Mouse (Mus musculus): ENCODE results near the gene Dusp10. TPM values are rescaled to one million over a fixed set of nuclear protein-coding genes. Genes with fewer than 3 reads are reported as not detected.
A peak's percentile ranks its signal among the peaks of the same experiment; 100 is the strongest.

Dusp10 gene
- polyA plus RNA-seq, 1 experiment from 2014 or later: 11.1 TPM

DNA sequence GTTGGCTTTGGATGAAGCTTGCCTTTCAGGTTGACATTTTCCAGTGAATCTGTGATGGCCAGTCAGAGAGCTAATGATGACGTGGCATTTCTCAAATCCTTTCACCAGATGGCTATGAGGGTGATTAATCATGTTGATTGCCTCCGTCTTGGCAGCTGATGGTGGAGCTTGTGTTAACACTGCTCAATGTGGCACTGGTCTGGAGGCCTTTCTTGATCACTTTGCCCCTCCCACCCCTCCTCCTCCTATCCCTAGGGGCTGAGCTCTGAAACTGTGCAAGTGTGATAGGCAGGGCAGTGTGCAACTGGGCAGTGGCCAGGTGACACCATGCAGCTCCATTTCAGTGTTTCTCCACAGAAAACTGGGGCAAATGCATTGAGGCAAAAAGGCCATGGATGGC lies 8.8 kb upstream of the Dusp10 start:
- ATAC-seq (ENCODE audit: insufficient read depth, low FRiP score): no peak
- Histone ChIP-seq H3K27me3 (ENCODE audit: control insufficient read depth, insufficient read depth, low read length) (no peaks in the 10 kb centered on the region), H3K27ac (ENCODE audit: low read length) (no peak overlapping the region), H3K4me2 (ENCODE audit: low read depth, low read length) (no peak overlapping the region), H3K36me3 (ENCODE audit: control insufficient read depth, insufficient read depth, low read length) (no peaks in the 10 kb centered on the region), H3K9ac (ENCODE audit: low read length) (no peak overlapping the region), H3K4me1 (ENCODE audit: control insufficient read depth, insufficient read depth, low read length) (no peaks in the 10 kb centered on the region), H3K9me3 (replicated peaks; ENCODE audit: control insufficient read depth, low read length) (no peaks in the 10 kb centered on the region), H3K4me3 (replicated peaks; ENCODE audit: low read length) (no peak overlapping the region)
- WGBS: 38% methylated on average over 2 of the region's 2 CpGs

DNA sequence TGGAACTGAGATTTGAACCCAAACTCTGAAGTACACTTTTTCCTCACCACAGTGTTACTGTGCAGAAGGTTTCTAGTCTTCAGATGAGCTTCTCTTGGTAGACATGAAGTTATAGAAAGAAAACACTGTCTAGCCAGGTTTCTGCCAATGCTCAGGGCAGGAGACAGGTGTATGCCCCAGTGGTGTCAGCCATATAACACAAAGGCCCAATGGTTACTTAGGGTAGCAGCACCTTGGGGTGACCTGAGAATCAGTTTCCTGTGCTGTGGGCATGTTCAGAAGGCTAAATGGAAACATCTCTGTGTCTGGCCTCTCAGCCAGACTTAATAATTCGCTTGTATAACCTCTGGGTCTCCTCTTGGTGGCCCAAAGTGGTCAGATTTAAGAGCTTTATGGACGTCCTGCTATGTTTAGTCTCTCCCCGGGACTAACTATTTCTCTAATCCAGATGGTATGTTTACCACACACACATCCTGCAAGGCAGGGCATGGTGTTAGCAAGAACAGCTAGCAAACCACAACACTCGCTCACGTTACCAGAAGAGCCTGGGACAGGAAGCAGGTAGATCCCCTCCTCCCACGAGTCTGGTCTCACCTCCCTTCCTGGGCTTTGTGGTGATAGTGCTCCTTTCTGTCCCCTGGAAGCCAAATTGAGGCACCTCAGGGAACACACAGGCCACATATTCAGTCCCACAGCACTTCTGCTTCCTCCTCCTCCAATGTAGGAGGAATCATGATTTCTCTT lies 7.6 kb upstream of the Dusp10 start:
- Histone ChIP-seq H3K9ac (ENCODE audit: low read length) (no peak overlapping the region), H3K27ac (ENCODE audit: low read length) (no peak overlapping the region), H3K9me3 (replicated peaks; ENCODE audit: control insufficient read depth, low read length) (no peaks in the 10 kb centered on the region), H3K36me3 (ENCODE audit: control insufficient read depth, insufficient read depth, low read length) (no peaks in the 10 kb centered on the region), H3K4me3 (replicated peaks; ENCODE audit: low read length) (no peak overlapping the region), H3K27me3 (ENCODE audit: control insufficient read depth, insufficient read depth, low read length) (no peaks in the 10 kb centered on the region), H3K4me1 (ENCODE audit: control insufficient read depth, insufficient read depth, low read length) (no peaks in the 10 kb centered on the region), H3K4me2 (ENCODE audit: low read depth, low read length) (no peak overlapping the region)
- WGBS: 50% methylated on average over 6 of the region's 6 CpGs
- no peak for ATAC-seq (ENCODE audit: insufficient read depth, low FRiP score)

DNA sequence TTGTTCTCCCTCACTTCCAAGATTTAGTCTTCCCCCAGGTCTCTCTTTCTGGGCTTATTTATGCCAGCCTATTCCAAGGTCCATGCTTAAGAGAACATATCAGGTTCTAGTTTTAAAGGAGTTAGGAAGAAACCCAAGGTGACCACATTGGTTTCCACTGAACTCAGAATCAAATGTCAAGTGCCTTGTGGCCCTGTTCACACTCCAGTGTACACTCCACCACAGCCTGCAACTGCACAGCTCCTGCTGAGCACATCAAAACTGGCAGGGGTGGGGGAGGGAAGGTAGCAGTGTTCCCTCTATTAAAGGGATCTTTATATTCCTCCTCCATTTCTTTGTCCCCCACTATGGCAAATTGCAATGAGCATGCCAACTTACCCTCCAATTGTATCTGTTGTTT lies 7.0 kb upstream of the Dusp10 start:
- no peak overlapping the region for H3K4me3 ChIP-seq (replicated peaks; ENCODE audit: low read length)
- no peak overlapping the region for H3K27ac ChIP-seq (ENCODE audit: low read length)
- no peaks in the 10 kb centered on the region for H3K9me3 ChIP-seq (replicated peaks; ENCODE audit: control insufficient read depth, low read length)
- no peaks in the 10 kb centered on the region for H3K36me3 ChIP-seq (ENCODE audit: control insufficient read depth, insufficient read depth, low read length)
- no peak for ATAC-seq (ENCODE audit: insufficient read depth, low FRiP score)
- no peak overlapping the region for H3K4me2 ChIP-seq (ENCODE audit: low read depth, low read length)
- no peaks in the 10 kb centered on the region for H3K27me3 ChIP-seq (ENCODE audit: control insufficient read depth, insufficient read depth, low read length)
- H3K4me1 ChIP-seq (ENCODE audit: control insufficient read depth, insufficient read depth, low read length): no peaks in the 10 kb centered on the region
- H3K9ac ChIP-seq (ENCODE audit: low read length): no peak overlapping the region

DNA sequence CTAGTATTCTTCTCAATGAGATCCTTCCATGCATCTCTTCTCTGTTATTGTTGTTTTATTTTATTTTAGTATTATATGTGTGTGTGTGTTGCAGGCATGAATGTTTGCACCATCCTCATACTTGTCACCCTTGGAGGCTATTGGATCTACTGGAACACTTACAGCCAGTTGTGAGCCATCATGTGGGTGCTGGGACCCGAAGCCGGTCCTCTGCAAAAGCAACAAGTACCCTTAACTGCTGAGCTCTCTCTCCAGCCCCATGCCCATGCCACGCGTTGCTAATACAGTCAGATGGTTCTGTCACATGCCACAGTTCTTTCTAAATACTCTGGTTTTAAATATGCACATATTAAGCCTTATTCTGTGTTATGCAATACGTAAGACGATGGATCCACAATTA lies 1.8 kb upstream of the Dusp10 start:
- ATAC-seq (ENCODE audit: insufficient read depth, low FRiP score): no peak
- no peak overlapping the region for H3K4me2 ChIP-seq (ENCODE audit: low read depth, low read length)
- H3K9me3 ChIP-seq (replicated peaks; ENCODE audit: control insufficient read depth, low read length): no peaks in the 10 kb centered on the region
- no peaks in the 10 kb centered on the region for H3K4me1 ChIP-seq (ENCODE audit: control insufficient read depth, insufficient read depth, low read length)
- H3K36me3 ChIP-seq (ENCODE audit: control insufficient read depth, insufficient read depth, low read length): no peaks in the 10 kb centered on the region
- no peak overlapping the region for H3K9ac ChIP-seq (ENCODE audit: low read length)
- no peak overlapping the region for H3K27ac ChIP-seq (ENCODE audit: low read length)
- no peak overlapping the region for H3K4me3 ChIP-seq (replicated peaks; ENCODE audit: low read length)
- WGBS: 94% methylated on average over 6 of the region's 6 CpGs
- H3K27me3 ChIP-seq (ENCODE audit: control insufficient read depth, insufficient read depth, low read length): no peaks in the 10 kb centered on the region

DNA sequence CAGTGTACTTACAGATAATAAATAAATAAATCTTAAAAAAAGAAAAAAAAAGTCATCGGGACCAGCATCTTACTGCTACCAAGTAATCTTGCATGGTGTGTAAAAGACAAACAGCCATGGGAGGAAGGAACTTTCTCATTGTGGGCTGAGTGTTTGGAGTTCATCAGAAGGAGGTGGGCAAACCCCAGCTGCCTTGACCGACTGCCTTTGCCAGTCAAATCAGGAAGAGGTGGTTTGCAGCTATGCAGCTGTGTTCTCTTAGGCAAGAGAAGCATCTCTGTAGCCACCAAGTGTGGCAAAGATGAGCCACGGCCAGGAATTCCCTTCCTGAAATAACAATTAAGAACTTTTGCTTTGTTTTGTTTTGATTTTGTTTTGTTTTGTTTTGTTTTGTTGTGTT lies 989 bp downstream of the Dusp10 start:
- no peaks in the 10 kb centered on the region for H3K4me1 ChIP-seq (ENCODE audit: control insufficient read depth, insufficient read depth, low read length)
- no peak overlapping the region for H3K9ac ChIP-seq (ENCODE audit: low read length)
- no peaks in the 10 kb centered on the region for H3K36me3 ChIP-seq (ENCODE audit: control insufficient read depth, insufficient read depth, low read length)
- 77% methylated on average over 3 of the region's 3 CpGs for WGBS
- H3K4me3 ChIP-seq (replicated peaks; ENCODE audit: low read length): no peak overlapping the region
- no peak overlapping the region for H3K4me2 ChIP-seq (ENCODE audit: low read depth, low read length)
- H3K27ac ChIP-seq (ENCODE audit: low read length): no peak overlapping the region
- H3K27me3 ChIP-seq (ENCODE audit: control insufficient read depth, insufficient read depth, low read length): no peaks in the 10 kb centered on the region
- no peak for ATAC-seq (ENCODE audit: insufficient read depth, low FRiP score)
- no peaks in the 10 kb centered on the region for H3K9me3 ChIP-seq (replicated peaks; ENCODE audit: control insufficient read depth, low read length)

DNA sequence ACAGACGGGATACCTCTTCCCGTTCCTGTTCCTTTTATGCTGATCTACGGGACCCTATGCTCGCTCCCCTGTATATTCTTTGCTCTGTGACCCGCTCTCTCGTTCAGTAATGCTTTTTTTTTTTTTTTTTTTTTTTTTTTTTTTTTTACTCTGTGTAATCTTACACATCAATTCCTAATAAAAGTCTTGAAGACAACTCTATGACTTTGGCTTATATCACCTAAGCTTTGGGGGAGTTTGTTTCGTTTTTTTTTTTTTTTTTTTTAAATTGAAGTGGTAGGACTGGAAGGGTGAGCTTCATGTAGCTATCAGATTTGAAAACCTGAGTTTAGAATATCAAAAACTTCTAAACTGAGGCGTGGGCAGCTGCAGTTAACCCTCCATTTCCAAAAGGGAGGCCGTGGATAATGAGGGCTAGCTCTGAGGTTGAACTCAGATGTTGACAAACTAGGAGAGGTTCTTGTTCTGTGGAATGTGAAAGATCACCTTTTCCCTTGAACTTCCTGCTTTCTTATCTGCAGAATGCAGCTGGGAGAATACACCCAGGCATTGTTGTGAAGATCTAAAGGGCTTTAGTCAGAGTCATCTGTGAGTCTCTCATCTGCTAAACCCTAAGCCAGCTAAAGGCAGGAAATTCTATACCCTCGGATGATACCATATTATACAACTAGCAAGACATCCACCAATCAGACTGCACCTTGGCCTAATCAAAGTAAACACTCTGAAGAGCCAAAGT lies 3.1 kb downstream of the Dusp10 start:
- no peaks in the 10 kb centered on the region for H3K4me1 ChIP-seq (ENCODE audit: control insufficient read depth, insufficient read depth, low read length)
- no peak overlapping the region for H3K4me2 ChIP-seq (ENCODE audit: low read depth, low read length)
- H3K27ac ChIP-seq (ENCODE audit: low read length): no peak overlapping the region
- no peaks in the 10 kb centered on the region for H3K36me3 ChIP-seq (ENCODE audit: control insufficient read depth, insufficient read depth, low read length)
- no peak overlapping the region for H3K4me3 ChIP-seq (replicated peaks; ENCODE audit: low read length)
- no peaks in the 10 kb centered on the region for H3K9me3 ChIP-seq (replicated peaks; ENCODE audit: control insufficient read depth, low read length)
- 56% methylated on average over 10 of the region's 10 CpGs for WGBS
- no peak for ATAC-seq (ENCODE audit: insufficient read depth, low FRiP score)
- no peaks in the 10 kb centered on the region for H3K27me3 ChIP-seq (ENCODE audit: control insufficient read depth, insufficient read depth, low read length)
- H3K9ac ChIP-seq (ENCODE audit: low read length): no peak overlapping the region

DNA sequence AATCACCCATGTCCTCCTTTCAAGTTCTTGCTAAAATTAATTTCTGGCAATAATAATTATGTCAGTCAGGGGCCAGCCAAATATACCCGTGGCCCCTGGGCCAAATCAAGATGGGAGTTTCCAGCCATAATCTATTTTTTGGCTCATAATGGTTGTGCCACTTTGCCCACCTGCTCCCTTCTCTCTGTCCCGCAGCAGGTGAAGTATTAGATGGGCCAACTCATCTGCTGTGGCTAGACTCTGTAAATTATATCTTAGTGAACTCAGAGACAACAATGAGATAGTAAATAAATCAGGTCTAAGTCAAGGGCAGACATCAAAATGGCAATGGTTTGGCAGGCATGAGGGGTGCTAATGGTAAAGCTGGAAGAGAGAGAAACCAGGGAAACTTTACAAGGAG lies 4.5 kb downstream of the Dusp10 start:
- no peaks in the 10 kb centered on the region for H3K4me1 ChIP-seq (ENCODE audit: control insufficient read depth, insufficient read depth, low read length)
- H3K36me3 ChIP-seq (ENCODE audit: control insufficient read depth, insufficient read depth, low read length): no peaks in the 10 kb centered on the region
- H3K27ac ChIP-seq (ENCODE audit: low read length): no peak overlapping the region
- H3K9me3 ChIP-seq (replicated peaks; ENCODE audit: control insufficient read depth, low read length): no peaks in the 10 kb centered on the region
- H3K9ac ChIP-seq (ENCODE audit: low read length): no peak overlapping the region
- no peak overlapping the region for H3K4me3 ChIP-seq (replicated peaks; ENCODE audit: low read length)
- H3K27me3 ChIP-seq (ENCODE audit: control insufficient read depth, insufficient read depth, low read length): no peaks in the 10 kb centered on the region
- WGBS: 79% methylated on average over 2 of the region's 2 CpGs
- no peak overlapping the region for H3K4me2 ChIP-seq (ENCODE audit: low read depth, low read length)
- ATAC-seq (ENCODE audit: insufficient read depth, low FRiP score): no peak

DNA sequence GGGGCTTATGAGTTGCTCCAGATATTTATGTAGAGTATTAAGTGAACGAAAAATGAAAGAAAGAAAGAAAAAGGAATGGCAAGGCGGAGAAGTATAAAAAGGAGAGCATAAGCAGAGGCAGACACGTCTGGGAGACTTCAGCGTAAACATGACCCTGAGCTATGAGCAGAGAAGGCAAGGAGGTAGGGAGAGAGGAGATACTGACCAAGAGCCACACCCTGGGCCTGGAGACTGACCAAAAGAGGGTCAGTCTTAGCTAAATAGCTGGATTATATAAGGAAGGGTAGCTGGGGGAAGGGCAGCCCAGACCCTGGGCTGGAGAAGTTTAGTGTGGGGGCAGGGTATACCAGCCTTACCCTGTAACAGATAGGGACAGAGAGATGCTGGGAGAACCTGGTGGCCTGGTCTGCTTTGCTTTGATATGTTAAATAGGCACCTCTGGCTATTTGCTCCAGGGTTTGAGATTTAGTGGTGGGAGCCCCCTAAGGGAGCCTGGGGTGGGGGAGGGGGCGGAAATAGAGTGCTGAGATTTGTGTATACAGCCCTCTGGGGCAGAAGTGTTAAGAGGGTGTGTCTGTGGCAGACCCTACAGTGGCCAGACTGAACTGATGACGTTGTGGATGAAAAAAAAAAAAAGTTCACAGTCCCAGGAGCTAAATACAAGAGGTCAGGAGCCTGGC lies 6.1 kb downstream of the Dusp10 start:
- 43% methylated on average over 6 of the region's 6 CpGs for WGBS
- no peaks in the 10 kb centered on the region for H3K27me3 ChIP-seq (ENCODE audit: control insufficient read depth, insufficient read depth, low read length)
- H3K4me3 ChIP-seq (replicated peaks; ENCODE audit: low read length): no peak overlapping the region
- no peaks in the 10 kb centered on the region for H3K4me1 ChIP-seq (ENCODE audit: control insufficient read depth, insufficient read depth, low read length)
- ATAC-seq (ENCODE audit: insufficient read depth, low FRiP score): peak; percentile 53; the same call in 1 of the 2 replicates
- H3K36me3 ChIP-seq (ENCODE audit: control insufficient read depth, insufficient read depth, low read length): no peaks in the 10 kb centered on the region
- H3K9ac ChIP-seq (ENCODE audit: low read length): no peak overlapping the region
- no peak overlapping the region for H3K4me2 ChIP-seq (ENCODE audit: low read depth, low read length)
- H3K9me3 ChIP-seq (replicated peaks; ENCODE audit: control insufficient read depth, low read length): no peaks in the 10 kb centered on the region
- no peak overlapping the region for H3K27ac ChIP-seq (ENCODE audit: low read length)

DNA sequence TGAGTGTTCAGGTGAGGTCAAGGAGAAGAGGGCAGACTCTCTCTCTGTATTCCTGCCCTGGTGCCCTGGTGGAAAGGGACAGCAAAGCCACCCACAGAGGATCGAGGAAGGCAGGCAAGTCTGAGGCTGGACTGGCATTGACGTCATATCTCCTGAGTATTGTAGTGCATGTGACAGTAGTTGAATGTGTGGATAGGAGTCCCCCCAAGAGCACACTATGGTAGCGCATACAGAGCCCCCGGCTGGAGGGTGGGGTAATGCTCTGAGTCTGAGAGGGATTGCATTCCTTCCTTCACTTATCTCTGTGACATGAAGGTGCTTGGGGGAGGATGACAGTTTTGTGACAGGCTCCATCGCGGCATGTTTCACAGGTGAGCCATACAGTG lies 6.6 kb downstream of the Dusp10 start:
- Histone ChIP-seq H3K27me3 (ENCODE audit: control insufficient read depth, insufficient read depth, low read length) (no peaks in the 10 kb centered on the region), H3K4me1 (ENCODE audit: control insufficient read depth, insufficient read depth, low read length) (no peaks in the 10 kb centered on the region), H3K9me3 (replicated peaks; ENCODE audit: control insufficient read depth, low read length) (no peaks in the 10 kb centered on the region), H3K36me3 (ENCODE audit: control insufficient read depth, insufficient read depth, low read length) (no peaks in the 10 kb centered on the region), H3K4me3 (replicated peaks; ENCODE audit: low read length) (no peak overlapping the region), H3K27ac (ENCODE audit: low read length) (no peak overlapping the region), H3K4me2 (ENCODE audit: low read depth, low read length) (no peak overlapping the region), H3K9ac (ENCODE audit: low read length) (no peak overlapping the region)
- 27% methylated on average over 6 of the region's 6 CpGs for WGBS
- peak; percentile 37; the same call in 1 of the 2 replicates for ATAC-seq (ENCODE audit: insufficient read depth, low FRiP score)
